Mouse (Mus musculus) liver, adult 2 months (tissue): ENCODE measurements around the gene 4930579F01Rik. TPM values are rescaled to one million over a fixed set of nuclear protein-coding genes. Genes with fewer than 3 reads are reported as not detected.

ENCODE experiments used
- DNase-seq: peaks from one replicate; pipeline ENCODE4 v3.0.0-alpha.2; 2011; ENCODE audit warnings: low read depth, low spot score; ENCODE audit errors: extremely low read depth
- H3K27ac ChIP-seq: fragments of 200-500 bp; replicated peaks from 2 replicates; pipeline ENCODE4 v1.5.1; 2012; ENCODE audit warnings: low read depth, mild to moderate bottlenecking, control low read depth, inconsistent platforms, low read length; ENCODE audit not compliant: insufficient read depth
- H3K27me3 ChIP-seq: fragments of 200-500 bp; 2 replicates; pipeline ENCODE4 v1.6.1; 2012; ENCODE audit warnings: mild to moderate bottlenecking, moderate library complexity, low read length, inconsistent platforms; ENCODE audit not compliant: control insufficient read depth, insufficient read depth
- H3K36me3 ChIP-seq: fragments of 200-500 bp; 2 replicates; pipeline ENCODE4 v1.6.1; 2012; ENCODE audit warnings: low read length, inconsistent platforms; ENCODE audit not compliant: control insufficient read depth, insufficient read depth
- H3K4me1 ChIP-seq: fragments of 200-500 bp; 2 replicates; pipeline ENCODE4 v1.6.1; 2011; ENCODE audit warnings: low read length; ENCODE audit not compliant: control insufficient read depth, insufficient read depth
- H3K4me3 ChIP-seq: fragments of 200-500 bp; 2 replicates; pipeline ENCODE4 v1.5.1; 2011; ENCODE audit warnings: low read depth, mild to moderate bottlenecking, control low read depth, low read length, moderate library complexity; ENCODE audit not compliant: insufficient read depth
- H3K79me2 ChIP-seq: fragments of 200-500 bp; 2 replicates; pipeline ENCODE4 v1.6.1; 2012; ENCODE audit warnings: inconsistent platforms, mild to moderate bottlenecking, low read length, moderate library complexity; ENCODE audit not compliant: control insufficient read depth, insufficient read depth
- H3K9ac ChIP-seq: fragments of 200-500 bp; 2 replicates; pipeline ENCODE4 v1.6.1; 2012; ENCODE audit warnings: low read depth, mild to moderate bottlenecking, control low read depth, inconsistent platforms, low read length
- CTCF ChIP-seq: fragments of 200-500 bp; IDR thresholded peaks from 2 replicates; pipeline ENCODE4 v1.5.1; 2011; ENCODE audit warnings: low read depth, low read length, control low read depth
- POLR2A ChIP-seq: fragments of 200-500 bp; IDR thresholded peaks from 2 replicates; pipeline ENCODE4 v1.6.1; 2011; ENCODE audit warnings: low read length, control low read depth; ENCODE audit not compliant: insufficient read depth; ENCODE audit errors: extremely low read depth
- WGBS: fragments of 180-500 bp; shearing (Covaris S2); methylation state at CpG from one replicate; pipeline ENCODE4 v1.1.7; 2018; 5-methylcytosine and 5-hydroxymethylcytosine counted together
- polyA plus RNA-seq: library from polyadenylated mRNA; depleted of rRNA; stranded (reverse); fragments of >200 nt; gene quantifications from 2 replicates; pipeline ENCODE4 v1.2.3, GENCODE M21; 2012
- total RNA-seq: library from RNA; depleted of rRNA; stranded (reverse); fragments of >200 nt; gene quantifications from 2 replicates; pipeline ENCODE4 v1.2.3, GENCODE M21; 2014

4930579F01Rik gene
- total and polyA plus RNA-seq, 2 experiments: not detected

DNA sequence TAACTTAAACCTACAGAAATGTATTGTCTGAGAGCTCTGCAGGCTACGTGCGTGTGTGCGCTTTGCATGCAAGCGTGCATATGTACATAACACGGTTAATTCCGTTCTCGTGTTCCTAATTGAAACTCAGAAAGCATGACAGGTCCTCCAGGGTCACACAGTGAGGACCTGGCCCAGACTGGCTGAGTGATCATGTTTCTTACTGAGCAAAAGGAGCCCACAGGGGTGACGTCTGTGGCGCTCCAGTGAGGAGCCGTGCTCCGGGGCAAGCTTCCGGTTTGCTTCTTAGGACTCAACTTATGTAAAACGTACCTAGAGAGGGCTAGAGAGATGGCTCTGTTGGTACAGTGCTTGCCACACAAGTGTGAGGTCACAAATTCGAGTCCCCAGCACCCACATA, 3.5 kb upstream of the 4930579F01Rik start:
- Histone ChIP-seq H3K27me3 (no peaks in the 10 kb centered on the region), H3K9ac (no peak overlapping the region), H3K4me1 (peaks cover 1% of the 10 kb centered on the region; the same call in 1 of the 2 replicates), H3K4me3 (no peak overlapping the region), H3K36me3 (no peaks in the 10 kb centered on the region), H3K79me2 (no peaks in the 10 kb centered on the region), H3K27ac (no peak overlapping the region)
- TF ChIP-seq POLR2A: no peak
- TF ChIP-seq CTCF: no peak
- 84% methylated on average over 14 of the region's 14 CpGs for WGBS
- DNase-seq: no peak

DNA sequence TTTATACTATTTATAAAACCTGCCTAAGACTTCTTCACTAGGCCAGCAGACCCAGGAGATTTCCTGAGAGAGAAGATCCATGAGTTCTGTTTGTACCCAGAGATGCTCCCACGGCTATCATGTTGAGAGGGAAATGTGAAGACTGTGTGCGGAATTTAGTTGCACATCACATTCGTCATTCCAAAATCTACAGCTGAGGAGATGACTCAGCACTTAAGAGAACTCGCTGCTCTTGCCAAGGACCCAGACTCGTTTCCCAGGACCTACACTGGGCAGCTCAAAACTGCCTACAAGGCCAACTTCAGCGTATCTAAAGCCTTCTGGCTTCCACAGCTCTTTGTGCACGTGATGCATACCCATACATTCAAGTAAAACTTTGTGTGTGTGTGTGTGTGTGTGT, 1.4 kb downstream of the 4930579F01Rik start:
- Histone ChIP-seq H3K4me1 (no peaks in the 10 kb centered on the region), H3K79me2 (no peaks in the 10 kb centered on the region), H3K4me3 (no peak overlapping the region), H3K9ac (no peak overlapping the region), H3K27ac (no peak overlapping the region), H3K27me3 (no peaks in the 10 kb centered on the region), H3K36me3 (no peaks in the 10 kb centered on the region)
- DNase-seq: no peak
- TF ChIP-seq POLR2A: no peak
- TF ChIP-seq CTCF: no peak
- 81% methylated on average over 7 of the region's 7 CpGs for WGBS

DNA sequence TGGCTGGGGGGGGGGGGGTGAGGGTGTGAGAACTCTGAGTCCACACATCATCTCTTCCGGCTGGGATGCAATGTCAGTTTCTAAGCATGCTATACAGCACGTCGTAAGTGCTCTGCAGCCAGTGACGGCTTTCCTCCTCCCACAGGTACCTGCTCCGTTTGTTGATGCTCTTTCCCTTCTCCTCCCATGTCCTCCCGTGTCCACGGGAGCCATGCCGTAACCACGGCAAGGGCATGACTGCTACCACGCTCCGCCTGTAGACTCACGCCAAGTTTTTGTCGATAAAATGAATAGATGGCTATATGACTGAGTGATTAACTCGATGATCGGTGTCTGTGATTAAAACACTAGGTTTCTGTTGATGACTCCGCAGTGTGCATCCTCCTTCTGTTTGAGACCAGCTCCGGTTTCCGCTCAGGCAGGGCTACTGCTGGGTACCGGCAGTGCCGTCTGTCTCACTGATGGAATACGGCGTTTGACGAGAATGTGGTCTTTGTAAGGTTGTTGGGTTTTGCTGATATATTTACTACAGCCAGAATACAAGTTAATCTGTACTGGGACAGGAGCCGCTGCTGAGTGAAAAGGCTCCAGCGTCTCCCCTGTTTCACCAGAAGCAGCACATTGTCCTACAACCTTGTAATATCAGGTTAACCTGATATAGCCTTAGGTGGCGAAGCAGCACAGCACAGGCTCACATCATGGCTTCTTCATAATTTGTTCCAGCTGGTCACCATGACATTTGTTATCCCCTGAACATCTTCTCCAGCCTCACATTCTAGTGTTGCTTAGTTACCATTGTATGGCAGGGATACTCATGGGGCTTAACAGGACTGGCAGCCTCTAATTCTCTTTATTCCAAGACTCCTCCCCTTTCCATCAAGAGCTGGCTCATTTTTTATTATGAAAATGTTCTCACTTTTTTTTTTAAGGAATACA, 7.4 kb downstream of the 4930579F01Rik start:
- no peaks in the 10 kb centered on the region for H3K4me1 ChIP-seq
- no peak overlapping the region for H3K4me3 ChIP-seq
- no peak overlapping the region for H3K9ac ChIP-seq
- 90% methylated on average over 26 of the region's 26 CpGs for WGBS
- DNase-seq: no peak
- H3K27me3 ChIP-seq: no peaks in the 10 kb centered on the region
- H3K36me3 ChIP-seq: no peaks in the 10 kb centered on the region
- H3K27ac ChIP-seq: no peak overlapping the region
- H3K79me2 ChIP-seq: no peaks in the 10 kb centered on the region
- TF ChIP-seq CTCF (no peak), POLR2A (no peak)

DNA sequence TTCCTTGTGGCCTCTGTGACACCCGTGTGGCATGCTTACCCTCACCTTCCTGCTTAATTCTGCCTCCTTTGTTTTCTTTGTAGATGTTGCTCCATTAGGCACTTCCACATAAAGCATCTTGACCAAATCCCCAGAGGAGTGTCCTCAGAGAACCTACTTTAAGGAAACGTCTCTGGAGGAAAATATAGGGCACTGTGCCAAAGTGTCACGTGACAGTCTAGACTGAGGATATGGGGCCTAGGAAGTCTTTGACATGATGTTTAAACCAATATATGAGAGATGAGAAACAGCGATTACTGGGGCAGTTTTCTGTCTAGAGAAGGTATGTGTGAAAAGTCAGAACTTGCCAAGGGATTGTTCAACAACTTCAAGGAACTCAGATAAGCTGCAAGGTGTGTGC, 8.3 kb downstream of the 4930579F01Rik start:
- Histone ChIP-seq H3K36me3 (no peaks in the 10 kb centered on the region), H3K4me1 (no peaks in the 10 kb centered on the region), H3K27ac (no peak overlapping the region), H3K4me3 (no peak overlapping the region), H3K27me3 (no peaks in the 10 kb centered on the region), H3K9ac (no peak overlapping the region), H3K79me2 (no peaks in the 10 kb centered on the region)
- TF ChIP-seq POLR2A: no peak
- no peak for TF ChIP-seq CTCF
- WGBS: 60% methylated on average over 4 of the region's 4 CpGs
- no peak for DNase-seq

DNA sequence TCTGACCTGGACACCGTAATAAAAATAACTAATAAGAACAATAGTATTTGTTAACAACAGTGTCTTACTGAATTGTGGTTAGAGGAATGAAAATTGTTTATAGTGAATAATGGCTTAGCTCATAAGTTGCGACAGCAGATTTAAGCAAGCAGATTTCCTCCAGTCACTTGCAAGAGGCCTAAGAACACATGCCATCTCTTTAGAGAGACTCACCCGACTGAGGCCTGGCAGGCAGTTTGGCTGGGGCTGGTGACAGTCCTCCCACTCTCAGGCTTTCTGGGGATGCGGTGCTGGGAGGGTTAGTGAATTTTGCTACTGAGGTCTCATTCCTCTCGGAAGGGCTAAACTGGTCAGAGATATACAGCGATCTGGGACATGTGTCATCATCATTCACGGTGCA, 10.3 kb downstream of the 4930579F01Rik start:
- Histone ChIP-seq H3K9ac (no peak overlapping the region), H3K27me3 (no peaks in the 10 kb centered on the region), H3K79me2 (no peaks in the 10 kb centered on the region), H3K36me3 (no peaks in the 10 kb centered on the region), H3K27ac (no peak overlapping the region), H3K4me3 (no peak overlapping the region), H3K4me1 (no peaks in the 10 kb centered on the region)
- 92% methylated on average over 7 of the region's 7 CpGs for WGBS
- no peak for DNase-seq
- TF ChIP-seq CTCF (no peak), POLR2A (no peak)

DNA sequence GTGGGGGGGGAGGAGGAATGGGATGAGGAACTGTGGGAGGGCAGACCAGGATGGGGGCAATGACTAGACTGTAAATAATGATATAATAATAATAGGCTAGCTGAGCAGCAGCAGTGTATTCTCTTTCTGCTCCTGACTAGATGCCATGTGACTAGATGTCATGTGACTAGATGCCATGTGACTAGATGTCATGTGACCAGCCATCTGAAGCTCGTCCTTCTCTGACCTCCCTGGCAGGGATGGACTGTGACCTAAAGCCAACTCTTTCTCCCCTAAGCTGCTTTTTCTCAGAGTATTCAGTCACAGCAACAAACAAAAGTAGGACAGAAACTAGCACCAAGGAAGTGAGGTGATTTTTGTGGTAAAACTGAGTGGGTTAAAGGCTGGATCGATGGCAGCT, 11.6 kb downstream of the 4930579F01Rik start:
- DNase-seq: peak; percentile 7
- 67% methylated on average over 2 of the region's 2 CpGs for WGBS
- H3K36me3 ChIP-seq: no peaks in the 10 kb centered on the region
- no peak overlapping the region for H3K4me3 ChIP-seq
- H3K9ac ChIP-seq: no peak overlapping the region
- TF ChIP-seq POLR2A (no peak), CTCF (no peak)
- H3K79me2 ChIP-seq: no peaks in the 10 kb centered on the region
- H3K27me3 ChIP-seq: no peaks in the 10 kb centered on the region
- H3K4me1 ChIP-seq: no peaks in the 10 kb centered on the region
- no peak overlapping the region for H3K27ac ChIP-seq
